ENCODE assay signal across 10 mouse cellular contexts in genomic region chr17:24139968-24140367, GRCm38 (mm10). TPM values are rescaled to one million over a fixed set of nuclear protein-coding genes. Genes with fewer than 3 reads are reported as not detected.
DNase-seq lines count a peak whose midpoint lies in the region; ATAC-seq lines count a peak whose summit lies in the region.
"Had no signal": no experiment of that assay in that cellular context is flagged by ENCODE, and none has a peak within 500 bp of the region (broad histone marks: within the 10 kb centered on the region; RNA-seq: fewer than 3 reads in every experiment).

No protein-coding gene starts in this region.

- 88% methylated on average over 4 of the region's 4 CpGs for WGBS in heart, embryonic 15.5 days
- WGBS in hindbrain, embryonic 14.5 days, result 92% methylated on average over 4 of the region's 4 CpGs
- WGBS in midbrain, embryonic 12.5 days, result 90% methylated on average over 4 of the region's 4 CpGs

- H3K9ac ChIP-seq in heart, embryonic 15.5 days, result peak overlapping the region; percentile 98; the same call in 1 of the 2 replicates
- peak overlapping the region; percentile 89; the same call in 1 of the 2 replicates for H3K9ac ChIP-seq in hindbrain, embryonic 14.5 days
- peak overlapping the region; percentile 91; the same call in 1 of the 2 replicates for H3K9ac ChIP-seq in midbrain, embryonic 12.5 days (replicated peaks)

- peak overlapping the region; percentile 86 for H3K4me2 ChIP-seq in heart, embryonic 15.5 days
- H3K4me2 ChIP-seq in hindbrain, embryonic 14.5 days (replicated peaks), result peak overlapping the region; percentile 84
- H3K4me2 ChIP-seq in midbrain, embryonic 12.5 days (replicated peaks), result peak overlapping the region; percentile 97

- no peaks in the 10 kb centered on the region for H3K27me3 ChIP-seq in heart, embryonic 15.5 days
- H3K27me3 ChIP-seq in hindbrain, embryonic 14.5 days (ENCODE audit: control insufficient read depth, insufficient read depth, low read length), result no peaks in the 10 kb centered on the region
- H3K27me3 ChIP-seq in midbrain, embryonic 12.5 days, result no peaks in the 10 kb centered on the region

- peaks cover 39% of the 10 kb centered on the region for H3K4me1 ChIP-seq in heart, embryonic 15.5 days (replicated peaks)
- peaks cover 25% of the 10 kb centered on the region for H3K4me1 ChIP-seq in hindbrain, embryonic 14.5 days (replicated peaks; ENCODE audit: control insufficient read depth, insufficient read depth, low read length)
- H3K4me1 ChIP-seq in midbrain, embryonic 12.5 days, result peaks cover 17% of the 10 kb centered on the region

- no peak overlapping the region for H3K27ac ChIP-seq in heart, embryonic 15.5 days
- no peak overlapping the region for H3K27ac ChIP-seq in hindbrain, embryonic 14.5 days
- no peak overlapping the region for H3K27ac ChIP-seq in midbrain, embryonic 12.5 days (replicated peaks)

- H3K4me3 ChIP-seq in heart, embryonic 15.5 days, result peak overlapping the region; percentile 98
- peak overlapping the region; percentile 91; the same call in 1 of the 2 replicates for H3K4me3 ChIP-seq in hindbrain, embryonic 14.5 days (replicated peaks; ENCODE audit: low read length)
- H3K4me3 ChIP-seq in midbrain, embryonic 12.5 days, result peak overlapping the region; percentile 99

- no peaks in the 10 kb centered on the region for H3K36me3 ChIP-seq in heart, embryonic 15.5 days
- no peaks in the 10 kb centered on the region for H3K36me3 ChIP-seq in hindbrain, embryonic 14.5 days (replicated peaks; ENCODE audit: control insufficient read depth, insufficient read depth)
- no peaks in the 10 kb centered on the region for H3K36me3 ChIP-seq in midbrain, embryonic 12.5 days

- no peak for DNase-seq in heart, adult 11 months
- DNase-seq in adipocyte (ENCODE audit: low spot score) (peak; percentile 54), MN1 (ENCODE audit: low spot score) (no peak)
- no peak for DNase-seq in hindbrain, embryonic 14.5 days (ENCODE audit: low spot score)
- no peak for DNase-seq in cerebellum, adult 9-10 months
- no peak for DNase-seq in left cerebral cortex, postnatal 14 days (ENCODE audit: low spot score in 2 of 2)
- DNase-seq: cerebellum, adult 18-20 months; layer of hippocampus, adult 9-11 months had no signal

- no peaks in the 10 kb centered on the region for H3K9me3 ChIP-seq in heart, embryonic 15.5 days (replicated peaks)
- H3K9me3 ChIP-seq in hindbrain, embryonic 14.5 days (ENCODE audit: control insufficient read depth, low read length), result no peaks in the 10 kb centered on the region
- H3K9me3 ChIP-seq in midbrain, embryonic 12.5 days, result no peaks in the 10 kb centered on the region

- ATAC-seq in heart, embryonic 15.5 days (replicated peaks; ENCODE audit: insufficient number of reproducible peaks, insufficient read depth, low FRiP score, low read depth), result no peak
- no peak for ATAC-seq in hindbrain, embryonic 14.5 days (ENCODE audit: low FRiP score)
- ATAC-seq in midbrain, embryonic 12.5 days (ENCODE audit: low FRiP score, low read depth), result no peak

- intact Hi-C loops in left cerebral cortex, postnatal 14 days (cut with DNase I), result loop anchor here (5.0 kb wide), 2 partner anchors 68 to 212 kb away; partner anchors contain the start of genes Abca17, Abca3 and Kctd5

RNA-seq across cellular contexts. Expression of gene Pdpk1, which starts 10.8 kb away (rescaled TPM):
- 37.7 and 39.5 TPM in 2 replicates for polyA plus RNA-seq in heart, embryonic 15.5 days (2015; fragmentation: Nextera tagmentation; extraction: Ambion mirVana)
- polyA plus RNA-seq in hindbrain, embryonic 14.5 days (2014; fragmentation: Nextera tagmentation; extraction: Ambion mirVana), result 71.3 and 75.1 TPM in 2 replicates
- 53.5 and 56.2 TPM in 2 replicates for polyA plus RNA-seq in midbrain, embryonic 12.5 days (2016; fragmentation: Nextera tagmentation; extraction: Ambion mirVana)
- 10 to 100 TPM; 89.4 to 95.5 TPM for total RNA-seq in left cerebral cortex, postnatal 14 days (2021)

RNA-seq across cellular contexts. Expression of gene Amdhd2, which starts 23.6 kb away (rescaled TPM):
- polyA plus RNA-seq in heart, embryonic 15.5 days (2015; fragmentation: Nextera tagmentation; extraction: Ambion mirVana), result 20.6 and 28.8 TPM in 2 replicates
- polyA plus RNA-seq in hindbrain, embryonic 14.5 days (2014; fragmentation: Nextera tagmentation; extraction: Ambion mirVana), result 29.1 and 30.6 TPM in 2 replicates
- 31.5 and 32.9 TPM in 2 replicates for polyA plus RNA-seq in midbrain, embryonic 12.5 days (2016; fragmentation: Nextera tagmentation; extraction: Ambion mirVana)
- 10 to 100 TPM; 32.4 to 36.1 TPM for total RNA-seq in left cerebral cortex, postnatal 14 days (2021)

RNA-seq across cellular contexts. Expression of gene Atp6v0c, which starts 29.5 kb away (rescaled TPM):
- polyA plus RNA-seq in heart, embryonic 15.5 days (2015; fragmentation: Nextera tagmentation; extraction: Ambion mirVana), result 447 and 510 TPM in 2 replicates
- polyA plus RNA-seq in hindbrain, embryonic 14.5 days (2014; fragmentation: Nextera tagmentation; extraction: Ambion mirVana), result 1,495 and 1,569 TPM in 2 replicates
- 512 and 518 TPM in 2 replicates for polyA plus RNA-seq in midbrain, embryonic 12.5 days (2016; fragmentation: Nextera tagmentation; extraction: Ambion mirVana)
- 1,000 to 10,000 TPM; 1,506 to 1,590 TPM for total RNA-seq in left cerebral cortex, postnatal 14 days (2021)
